9 mouse cellular contexts compared by ENCODE assay signal in genomic region chr17:35392671-35393070, GRCm38 (mm10). TPM values are rescaled to one million over a fixed set of nuclear protein-coding genes. Genes with fewer than 3 reads are reported as not detected.
DNase-seq lines count a peak whose midpoint lies in the region; ATAC-seq lines count a peak whose summit lies in the region.
"Not testable (repeated sequence)": the region's sequence is repeated elsewhere in the genome, so short reads cannot be mapped to it uniquely, and the experiment has no call there.
"Had no signal": no experiment of that assay in that cellular context is flagged by ENCODE, and none has a peak within 500 bp of the region (broad histone marks: within the 10 kb centered on the region; RNA-seq: fewer than 3 reads in every experiment).

No protein-coding gene starts in this region.

- not testable (repeated sequence) for ATAC-seq in hindbrain, embryonic 14.5 days (ENCODE audit: low FRiP score)

- not testable (repeated sequence) for H3K4me3 ChIP-seq in hindbrain, embryonic 14.5 days (replicated peaks; ENCODE audit: low read length)

- H3K9me3 ChIP-seq in hindbrain, embryonic 14.5 days (ENCODE audit: control insufficient read depth, low read length) = not testable (repeated sequence)

- 80% methylated on average over 2 of the region's 2 CpGs for WGBS in hindbrain, embryonic 14.5 days

- not testable (repeated sequence) for H3K4me1 ChIP-seq in hindbrain, embryonic 14.5 days (replicated peaks; ENCODE audit: control insufficient read depth, insufficient read depth, low read length)

- peak; percentile 73 for DNase-seq in heart, adult 11 months
- DNase-seq in hindbrain, embryonic 14.5 days (ENCODE audit: low spot score) = peak; percentile 2
- DNase-seq in induced T-regulatory cell, adult 2 months (ENCODE audit: low read depth) = peak; percentile 49
- DNase-seq in naive thymus-derived CD4-positive, alpha-beta T cell, adult 2 months (ENCODE audit: low read depth) = peak; percentile 4
- peak; percentile 12 to 57 for DNase-seq in natural killer cell, adult 2 months (ENCODE audit: low spot score in 2 of 2)

- not testable (repeated sequence) for H3K27me3 ChIP-seq in hindbrain, embryonic 14.5 days (ENCODE audit: control insufficient read depth, insufficient read depth, low read length)

- H3K4me2 ChIP-seq in hindbrain, embryonic 14.5 days (replicated peaks) = not testable (repeated sequence)

- H3K36me3 ChIP-seq in hindbrain, embryonic 14.5 days (replicated peaks; ENCODE audit: control insufficient read depth, insufficient read depth) = not testable (repeated sequence)

- H3K27ac ChIP-seq in hindbrain, embryonic 14.5 days = not testable (repeated sequence)

- not testable (repeated sequence) for H3K9ac ChIP-seq in hindbrain, embryonic 14.5 days

RNA-seq across cellular contexts. Expression of gene H2-Q4, which starts 13.3 kb away (rescaled TPM):
- polyA plus RNA-seq in hindbrain, embryonic 14.5 days (2014; fragmentation: Nextera tagmentation; extraction: Ambion mirVana) = 0.59 and 0.74 TPM in 2 replicates
- polyA plus RNA-seq: G1E had no signal

RNA-seq across cellular contexts. Expression of gene H2-Q6, which starts 32.0 kb away (rescaled TPM):
- polyA plus RNA-seq in hindbrain, embryonic 14.5 days (2014; fragmentation: Nextera tagmentation; extraction: Ambion mirVana) = 0.44 and 0.71 TPM in 2 replicates
- polyA plus RNA-seq: C2C12 had no signal

RNA-seq across cellular contexts. Expression of gene H2-Q7, which starts 46.3 kb away (rescaled TPM):
- polyA plus RNA-seq in hindbrain, embryonic 14.5 days (2014; fragmentation: Nextera tagmentation; extraction: Ambion mirVana) = 2.8 and 2.9 TPM in 2 replicates

RNA-seq across cellular contexts. Expression of gene H2-Q2, which starts 50.6 kb away (rescaled TPM):
- 3.0 and 3.1 TPM in 2 replicates for polyA plus RNA-seq in hindbrain, embryonic 14.5 days (2014; fragmentation: Nextera tagmentation; extraction: Ambion mirVana)
- polyA plus RNA-seq: adrenal gland, adult 2 months; G1E; Patski had no signal

Comparison
In these comparisons a context has a peak if more than half of its experiments do, and no peak if none do; other contexts are left out.
1. DNase-seq: peak in every context shown above with its lines; median percentile 73 in heart, adult 11 months; 49 in induced T-regulatory cell, adult 2 months; 34 in natural killer cell, adult 2 months; 4 in naive thymus-derived CD4-positive, alpha-beta T cell, adult 2 months; 2 in hindbrain, embryonic 14.5 days.